ENCODE assay signal across 18 mouse cellular contexts in genomic region chr4:7921503-7921902, GRCm38 (mm10).
"Had no signal": no experiment of that assay in that cellular context is flagged by ENCODE, and none has a peak within 500 bp of the region (broad histone marks: within the 10 kb centered on the region; RNA-seq: fewer than 3 reads in every experiment).

No protein-coding gene starts in this region.

- H3K9me3 ChIP-seq: midbrain, embryonic 10.5 days; midbrain, embryonic 12.5 days; neural tube, embryonic 13.5 days; neural tube, embryonic 15.5 days had no signal

- ATAC-seq: midbrain, embryonic 16.5 days had no signal

- DNase-seq: lung, postnatal 14 days; lung, postnatal 4 days; midbrain, embryonic 14.5 days; retina, postnatal 1 day; right cerebral cortex, adult 18-20 months; right cerebral cortex, postnatal 25 days; right cerebral cortex, postnatal 4 days; spleen, adult 18-20 months; thymus, adult 18-20 months; thymus, postnatal 14 days; thymus, postnatal 36 days had no signal

- H3K27ac ChIP-seq: liver, embryonic 14.5 days; midbrain, embryonic 10.5 days; midbrain, embryonic 12.5 days; neural tube, embryonic 13.5 days; neural tube, embryonic 15.5 days had no signal

- H3K27me3 ChIP-seq: midbrain, embryonic 12.5 days; neural tube, embryonic 13.5 days; neural tube, embryonic 15.5 days had no signal

- H3K4me1 ChIP-seq: midbrain, embryonic 10.5 days; midbrain, embryonic 12.5 days; neural tube, embryonic 13.5 days; neural tube, embryonic 15.5 days had no signal

- H3K4me3 ChIP-seq: midbrain, embryonic 10.5 days; midbrain, embryonic 12.5 days; myocyte; neural tube, embryonic 13.5 days; neural tube, embryonic 15.5 days had no signal

- H3K9ac ChIP-seq: liver, embryonic 14.5 days; midbrain, embryonic 12.5 days; neural tube, embryonic 13.5 days; neural tube, embryonic 15.5 days had no signal

- H3K4me2 ChIP-seq: midbrain, embryonic 12.5 days; neural tube, embryonic 13.5 days; neural tube, embryonic 15.5 days had no signal

- H3K36me3 ChIP-seq: midbrain, embryonic 10.5 days; midbrain, embryonic 12.5 days; neural tube, embryonic 13.5 days; neural tube, embryonic 15.5 days had no signal
